16 mouse cellular contexts compared by ENCODE assay signal in the genomic region with DNA sequence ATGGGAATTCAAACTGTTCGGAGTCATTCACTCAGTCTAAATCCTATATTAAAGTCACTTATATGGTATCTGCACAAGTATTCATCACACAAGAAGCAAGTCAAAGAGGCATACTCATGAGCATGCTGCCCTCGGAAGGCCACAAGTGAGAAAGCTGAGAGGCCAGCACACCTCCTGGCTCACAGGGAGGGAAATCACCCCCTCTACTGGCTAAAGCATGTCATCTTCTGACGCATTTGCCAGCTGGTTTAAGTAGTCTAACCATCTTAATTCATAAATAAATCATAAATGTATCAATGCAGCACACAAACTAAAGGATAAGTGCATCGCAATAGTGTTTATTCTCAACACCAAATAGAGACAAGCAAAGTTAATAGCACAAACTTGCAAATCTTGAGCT. TPM values are rescaled to one million over a fixed set of nuclear protein-coding genes. Genes with fewer than 3 reads are reported as not detected.
DNase-seq lines count a peak whose midpoint lies in the region; ATAC-seq and TF ChIP-seq lines count a peak whose summit lies in the region.
"Had no signal": no experiment of that assay in that cellular context is flagged by ENCODE, and none has a peak within 500 bp of the region (broad histone marks: within the 10 kb centered on the region; RNA-seq: fewer than 3 reads in every experiment).

No protein-coding gene starts in this region.

- H3K4me2 ChIP-seq in liver, embryonic 12.5 days = no peak overlapping the region

- peaks cover 5% of the 10 kb centered on the region; the same call in 1 of the 2 replicates for H3K4me1 ChIP-seq in liver, adult 2 months (ENCODE audit: control insufficient read depth, insufficient read depth, low read length)
- peaks cover 14% of the 10 kb centered on the region for H3K4me1 ChIP-seq in liver, embryonic 12.5 days
- peaks cover 2 to 7% of the 10 kb centered on the region in 2 experiments for H3K4me1 ChIP-seq in MEL (ENCODE audit: control insufficient read depth in 1 of 2, insufficient read depth in 2 of 2, low read length in 2 of 2)

- peaks cover 7% of the 10 kb centered on the region; the same call in 1 of the 2 replicates for H3K79me2 ChIP-seq in liver, adult 2 months (ENCODE audit: control insufficient read depth, insufficient read depth, low read length)
- peaks cover 14% of the 10 kb centered on the region for H3K79me2 ChIP-seq in MEL (ENCODE audit: control insufficient read depth, insufficient read depth, low read length, poor library complexity)

- TF ChIP-seq POLR2A in liver, adult 2 months (IDR thresholded peaks at IDR 0.05; ENCODE audit: extremely low read depth, insufficient read depth, low read length) = no peak
- TF ChIP-seq POLR2A in MEL (IDR thresholded peaks at IDR 0.05; ENCODE audit: control insufficient read depth in 1 of 2, insufficient read depth in 1 of 2, low read depth in 1 of 2, low read length in 2 of 2, poor library complexity in 1 of 2) = no peak

- H3K9ac ChIP-seq in liver, adult 2 months (ENCODE audit: low read depth, low read length) = no peak overlapping the region
- no peak overlapping the region for H3K9ac ChIP-seq in liver, embryonic 12.5 days
- H3K9ac ChIP-seq in MEL (ENCODE audit: control insufficient read depth, low read depth, low read length, poor library complexity, severe bottlenecking) = no peak overlapping the region

- TF ChIP-seq RAD21 in MEL (IDR thresholded peaks at IDR 0.05; ENCODE audit: low read depth, low read length) = peak; percentile 8; the same call in 1 of the 2 replicates

- no peak for TF ChIP-seq EP300 in MEL (IDR thresholded peaks at IDR 0.05; ENCODE audit: low read depth in 1 of 2, low read length in 2 of 2)

- DNase-seq in CD4-positive, CD25-positive, alpha-beta regulatory T cell, adult 2 months (ENCODE audit: low read depth, low spot score) = peak; percentile 33
- DNase-seq in liver, adult 2 months (ENCODE audit: extremely low read depth, low read depth, low spot score) = no peak
- DNase-seq in MEL (ENCODE audit: low read depth, low spot score) = peak; percentile 63
- peak; percentile 28 for DNase-seq in naive thymus-derived CD4-positive, alpha-beta T cell, adult 2 months (ENCODE audit: low read depth)
- DNase-seq in thymus, postnatal 4 days = no peak
- no peak for DNase-seq in urinary bladder, adult 2 months (ENCODE audit: low spot score)
- DNase-seq: adrenal gland, postnatal 10 days; cerebellum, postnatal 14 days; heart, adult 11 months; layer of hippocampus, adult 9-11 months; lung, adult 18-20 months had no signal

- no peak overlapping the region for H3K4me3 ChIP-seq in liver, adult 2 months (ENCODE audit: insufficient read depth, low read depth, low read length)
- no peak overlapping the region for H3K4me3 ChIP-seq in liver, embryonic 12.5 days
- no peak overlapping the region for H3K4me3 ChIP-seq in MEL (ENCODE audit: control insufficient read depth in 1 of 2, insufficient read depth in 1 of 2, low read depth in 2 of 2, low read length in 2 of 2)
- H3K4me3 ChIP-seq: embryonic facial prominence, embryonic 10.5 days; megakaryocyte, embryonic 14.5 days had no signal

- no peaks in the 10 kb centered on the region for H3K27me3 ChIP-seq in liver, adult 2 months (ENCODE audit: control insufficient read depth, insufficient read depth, low read length)
- H3K27me3 ChIP-seq in liver, embryonic 12.5 days (replicated peaks) = no peaks in the 10 kb centered on the region
- no peaks in the 10 kb centered on the region for H3K27me3 ChIP-seq in MEL (ENCODE audit: control insufficient read depth in 1 of 2, insufficient read depth in 2 of 2, low read length in 2 of 2)
- H3K27me3 ChIP-seq: megakaryocyte, embryonic 14.5 days had no signal

- 84% methylated on average over 4 of the region's 4 CpGs for WGBS in liver, adult 2 months
- 87% methylated on average over 4 of the region's 4 CpGs for WGBS in liver, embryonic 12.5 days (ENCODE audit: insufficient replicate concordance)

- peak; percentile 36; the same call in 1 of the 2 replicates for TF ChIP-seq CTCF in liver, adult 2 months (IDR thresholded peaks at IDR 0.05; ENCODE audit: low read depth, low read length)
- TF ChIP-seq CTCF in MEL (IDR thresholded peaks at IDR 0.05 in 2 of 3, conservative IDR thresholded peaks at IDR 0.05 in 1 of 3; ENCODE audit: control insufficient read depth in 1 of 3, insufficient read depth in 1 of 3, low read depth in 2 of 3, low read length in 3 of 3, poor library complexity in 1 of 3, severe bottlenecking in 1 of 3) = peak; percentile 45 to 53 (median 47)

- no peak for ATAC-seq in CD4-positive, CD25-positive, alpha-beta regulatory T cell, adult 4 months
- ATAC-seq in liver, embryonic 12.5 days = no peak
- ATAC-seq: hindbrain, embryonic 16.5 days had no signal

- H3K27ac ChIP-seq in liver, adult 2 months (replicated peaks; ENCODE audit: insufficient read depth, low read depth, low read length) = no peak overlapping the region
- no peak overlapping the region for H3K27ac ChIP-seq in liver, embryonic 12.5 days
- H3K27ac ChIP-seq in MEL (ENCODE audit: control insufficient read depth, low read depth, low read length) = no peak overlapping the region
- H3K27ac ChIP-seq: embryonic facial prominence, embryonic 10.5 days had no signal

- no peaks in the 10 kb centered on the region for H3K9me3 ChIP-seq in liver, embryonic 12.5 days (replicated peaks)
- H3K9me3 ChIP-seq in MEL (replicated peaks; ENCODE audit: insufficient read depth, low read length) = no peaks in the 10 kb centered on the region
- H3K9me3 ChIP-seq: embryonic facial prominence, embryonic 10.5 days; megakaryocyte, embryonic 14.5 days had no signal

- H3K36me3 ChIP-seq in liver, adult 2 months (ENCODE audit: control insufficient read depth, insufficient read depth, low read length) = peaks cover 46% of the 10 kb centered on the region
- peaks cover 64% of the 10 kb centered on the region for H3K36me3 ChIP-seq in liver, embryonic 12.5 days
- H3K36me3 ChIP-seq in MEL (ENCODE audit: control insufficient read depth in 1 of 2, insufficient read depth in 2 of 2, low read length in 2 of 2) = peaks cover 10 to 44% of the 10 kb centered on the region in 2 experiments

TF ChIP-seq in MEL, 35 proteins besides CTCF, POLR2A, EP300 and RAD21:
- no peak for TF ChIP-seq KAT2A (conservative IDR thresholded peaks at IDR 0.05; ENCODE audit: low read depth, low read length)
- TF ChIP-seq SMC3 (IDR thresholded peaks at IDR 0.05; ENCODE audit: low read depth, low read length) = 0 out of 2 replicates have a peak, but pooled peaks have one; percentile 8

RNA-seq across cellular contexts. Expression of a gene that starts 5.0 kb away (rescaled TPM):
- polyA plus RNA-seq in CD4-positive, CD25-positive, alpha-beta regulatory T cell, adult 4 months (2017; shearing (Covaris generic)) = 10 to 100 TPM; 58.8 to 62.8 TPM
- total RNA-seq in liver, adult 2 months (2014; rRNA removed) = 28.1 and 34.2 TPM in 2 replicates
- polyA plus RNA-seq in liver, adult 2 months (2012; rRNA removed) = 20.1 and 21.7 TPM in 2 replicates
- 31.4 and 35.2 TPM in 2 replicates for polyA plus RNA-seq in liver, embryonic 12.5 days (2016; fragmentation: Nextera tagmentation; extraction: Ambion mirVana)
- total RNA-seq in MEL (2012; rRNA removed) = 20.0 and 26.4 TPM in 2 replicates
- 10 to 100 TPM; 37.1 to 64.1 TPM for polyA plus RNA-seq in MEL (2012; ENCODE audit: insufficient read depth in 1 of 2, insufficient read length in 2 of 2, low read depth in 1 of 2, low replicate concordance in 2 of 2, missing spikeins in 1 of 2)
- 83.6 and 92.9 TPM in 2 replicates for polyA plus RNA-seq in urinary bladder, adult 2 months (2012; rRNA removed)

RNA-seq across cellular contexts. Expression of a gene that starts 41.3 kb away (rescaled TPM):
- 10 to 100 TPM; 31.1 to 40.4 TPM for polyA plus RNA-seq in CD4-positive, CD25-positive, alpha-beta regulatory T cell, adult 4 months (2017; shearing (Covaris generic))
- 6.0 and 6.9 TPM in 2 replicates for total RNA-seq in liver, adult 2 months (2014; rRNA removed)
- polyA plus RNA-seq in liver, adult 2 months (2012; rRNA removed) = 5.9 and 7.9 TPM in 2 replicates
- 4.3 and 4.6 TPM in 2 replicates for polyA plus RNA-seq in liver, embryonic 12.5 days (2016; fragmentation: Nextera tagmentation; extraction: Ambion mirVana)
- 6.7 and 7.5 TPM in 2 replicates for total RNA-seq in MEL (2012; rRNA removed)
- polyA plus RNA-seq in MEL (2012; ENCODE audit: insufficient read depth in 1 of 2, insufficient read length in 2 of 2, low read depth in 1 of 2, low replicate concordance in 2 of 2, missing spikeins in 1 of 2) = 1 to 10 TPM in 1 of 2 experiments, not detected in 1; 9.4 TPM
- 13.6 and 14.2 TPM in 2 replicates for polyA plus RNA-seq in urinary bladder, adult 2 months (2012; rRNA removed)

RNA-seq across cellular contexts. Expression of a gene that starts 41.4 kb away (rescaled TPM):
- polyA plus RNA-seq in CD4-positive, CD25-positive, alpha-beta regulatory T cell, adult 4 months (2017; shearing (Covaris generic)) = 1 to 10 TPM; 6.9 to 9.9 TPM
- 0.92 and 1.1 TPM in 2 replicates for total RNA-seq in liver, adult 2 months (2014; rRNA removed)
- polyA plus RNA-seq in liver, adult 2 months (2012; rRNA removed) = 0.76 and 1.5 TPM in 2 replicates
- polyA plus RNA-seq in liver, embryonic 12.5 days (2016; fragmentation: Nextera tagmentation; extraction: Ambion mirVana) = 7.7 and 8.0 TPM in 2 replicates
- total RNA-seq in MEL (2012; rRNA removed) = 40.1 and 40.6 TPM in 2 replicates
- 10 to 100 TPM; 33.2 to 51.2 TPM for polyA plus RNA-seq in MEL (2012; ENCODE audit: insufficient read depth in 1 of 2, insufficient read length in 2 of 2, low read depth in 1 of 2, low replicate concordance in 2 of 2, missing spikeins in 1 of 2)
- polyA plus RNA-seq in urinary bladder, adult 2 months (2012; rRNA removed) = 4.2 and 5.0 TPM in 2 replicates

RNA-seq across cellular contexts. Expression of a gene that starts 44.3 kb away (rescaled TPM):
- not detected for polyA plus RNA-seq in CD4-positive, CD25-positive, alpha-beta regulatory T cell, adult 4 months (2017; shearing (Covaris generic))
- total RNA-seq in liver, adult 2 months (2014; rRNA removed) = 0.13 and 0.46 TPM in 2 replicates
- polyA plus RNA-seq in liver, adult 2 months (2012; rRNA removed) = not detected in 2 replicates
- polyA plus RNA-seq in liver, embryonic 12.5 days (2016; fragmentation: Nextera tagmentation; extraction: Ambion mirVana) = not detected in 2 replicates
- total RNA-seq in MEL (2012; rRNA removed) = not detected in 2 replicates
- polyA plus RNA-seq in MEL (2012; ENCODE audit: insufficient read depth in 1 of 2, insufficient read length in 2 of 2, low read depth in 1 of 2, low replicate concordance in 2 of 2, missing spikeins in 1 of 2) = not detected
- polyA plus RNA-seq in urinary bladder, adult 2 months (2012; rRNA removed) = 1.1 and 1.3 TPM in 2 replicates

Comparison
In these comparisons a context has a peak if more than half of its experiments do, and no peak if none do; other contexts are left out.
1. DNase-seq: peak in CD4-positive, CD25-positive, alpha-beta regulatory T cell, adult 2 months (single experiment), MEL (single experiment) and naive thymus-derived CD4-positive, alpha-beta T cell, adult 2 months (single experiment); none in liver, adult 2 months (single experiment), thymus, postnatal 4 days (single experiment) and urinary bladder, adult 2 months (single experiment).